Mouse (Mus musculus): ENCODE data around the gene D630023F18Rik. TPM values are rescaled to one million over a fixed set of nuclear protein-coding genes. Genes with fewer than 3 reads are reported as not detected.

D630023F18Rik gene
- 2.3 and 2.4 TPM in 2 replicates for polyA plus RNA-seq (2015; fragmentation: Nextera tagmentation; extraction: Ambion mirVana)

DNA sequence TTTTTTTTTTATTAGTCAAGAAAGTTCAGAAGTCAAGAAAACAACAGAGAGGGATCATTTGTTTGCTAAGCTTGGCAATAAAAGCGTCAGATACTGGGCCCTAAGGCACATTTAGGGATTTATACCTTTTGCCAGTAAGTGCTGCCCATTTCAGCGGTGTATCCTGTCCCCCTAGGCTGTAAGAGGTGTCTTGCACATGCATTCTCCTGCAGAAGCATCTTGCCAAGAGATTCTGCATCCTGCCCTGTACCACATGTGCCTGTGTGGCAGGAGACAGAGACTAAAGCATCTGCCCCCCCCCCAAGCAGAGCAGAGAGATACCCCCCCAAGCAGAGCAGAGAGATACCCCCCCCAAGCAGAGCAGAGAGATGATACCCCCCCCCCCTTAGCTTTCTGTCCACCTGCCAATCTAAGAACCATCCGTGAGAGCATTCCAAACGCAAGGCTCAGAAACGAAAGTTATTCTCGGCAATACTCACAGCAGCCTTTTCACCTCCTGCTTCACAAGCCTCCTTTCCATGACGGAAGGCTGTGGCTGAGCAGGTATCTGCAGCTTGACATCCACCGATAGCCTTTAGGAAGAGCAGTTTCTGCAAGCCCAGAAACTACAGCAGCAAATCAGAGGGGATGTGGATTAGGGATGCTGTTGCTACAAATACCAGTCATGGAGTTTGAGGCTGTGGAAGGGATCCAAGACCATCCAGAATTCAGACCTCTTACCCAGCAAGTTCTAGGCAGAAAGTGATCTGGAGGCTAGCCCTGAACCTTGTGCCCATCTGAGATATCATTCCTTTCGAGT, at the start of gene D630023F18Rik:
D630023F18Rik (minus strand) TSS at position 641 of the 799 bp plus-strand sequence.
- Histone ChIP-seq H3K9me3 (replicated peaks) (no peaks in the 10 kb centered on the region), H3K4me3 (replicated peaks) (peak within 1 kb of the TSS; percentile 37), H3K27me3 (replicated peaks) (no peaks in the 10 kb centered on the region), H3K27ac (replicated peaks) (no peak within 1 kb of the TSS), H3K36me3 (no peaks in the 10 kb centered on the region), H3K4me1 (0 out of 2 replicates have a peak, but pooled peaks cover 2% of the 10 kb centered on the region), H3K9ac (replicated peaks) (0 out of 2 replicates have a peak within 1 kb of the TSS, but pooled peaks have one; percentile 28), H3K4me2 (peak within 1 kb of the TSS; percentile 51)
- 23% methylated on average over 9 of the region's 9 CpGs for WGBS
- ATAC-seq (ENCODE audit: low FRiP score): no peak; the same call in 1 of the 2 replicates

DNA sequence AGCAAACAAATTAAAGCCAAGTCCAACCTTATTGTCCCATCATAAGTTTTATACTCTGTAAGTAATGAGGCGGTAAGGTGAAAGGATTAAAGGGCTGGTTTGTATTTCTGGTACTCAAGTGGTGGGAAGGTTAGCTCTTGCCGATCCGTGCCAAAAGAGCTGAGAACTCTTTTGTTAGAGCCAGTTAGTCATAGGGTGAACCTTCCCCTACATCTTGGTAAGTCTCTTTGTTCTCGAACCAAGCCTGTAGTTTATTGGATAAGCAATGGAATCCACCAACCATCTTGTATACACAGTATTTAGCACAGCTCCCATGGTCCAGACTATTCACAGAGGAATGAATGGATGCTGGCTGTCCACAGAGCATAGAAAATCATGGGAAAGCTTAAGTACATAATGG, 48.6 kb upstream of the D630023F18Rik start:
- H3K27me3 ChIP-seq (replicated peaks): no peaks in the 10 kb centered on the region
- H3K4me3 ChIP-seq (replicated peaks): no peak overlapping the region
- no peak overlapping the region for H3K27ac ChIP-seq (replicated peaks)
- 70% methylated on average over 4 of the region's 4 CpGs for WGBS
- no peak for ATAC-seq (ENCODE audit: low FRiP score)
- peaks cover 62% of the 10 kb centered on the region for H3K36me3 ChIP-seq
- no peaks in the 10 kb centered on the region for H3K9me3 ChIP-seq (replicated peaks)
- no peak overlapping the region for H3K9ac ChIP-seq (replicated peaks)
- peaks cover 19% of the 10 kb centered on the region for H3K4me1 ChIP-seq
- H3K4me2 ChIP-seq: no peak overlapping the region

DNA sequence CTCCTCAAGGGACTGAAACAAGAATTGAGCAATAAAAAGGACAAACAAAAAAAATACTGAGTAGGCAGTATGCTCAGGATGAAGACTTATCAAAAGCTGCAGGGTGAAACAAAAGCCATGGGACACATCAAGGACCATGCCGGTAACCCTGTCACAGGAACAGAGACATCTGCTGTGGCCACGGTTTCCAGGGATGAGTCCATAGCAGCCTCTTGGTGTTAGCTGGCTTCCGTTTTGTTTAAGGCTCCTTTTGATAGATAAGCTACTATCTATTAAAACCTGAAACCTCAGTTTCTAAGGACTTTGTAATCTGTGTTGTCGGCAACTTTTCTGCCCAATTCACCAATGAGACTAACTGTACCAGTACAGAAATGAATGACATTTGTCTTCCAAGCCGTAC, 46.9 kb upstream of the D630023F18Rik start:
- H3K4me1 ChIP-seq: peaks cover 8% of the 10 kb centered on the region; the same call in 1 of the 2 replicates
- no peaks in the 10 kb centered on the region for H3K9me3 ChIP-seq (replicated peaks)
- no peak overlapping the region for H3K4me2 ChIP-seq
- H3K36me3 ChIP-seq: peaks cover 78% of the 10 kb centered on the region
- H3K27ac ChIP-seq (replicated peaks): no peak overlapping the region
- ATAC-seq (ENCODE audit: low FRiP score): no peak
- no peaks in the 10 kb centered on the region for H3K27me3 ChIP-seq (replicated peaks)
- H3K4me3 ChIP-seq (replicated peaks): no peak overlapping the region
- H3K9ac ChIP-seq (replicated peaks): no peak overlapping the region
- 88% methylated on average over 5 of the region's 5 CpGs for WGBS

DNA sequence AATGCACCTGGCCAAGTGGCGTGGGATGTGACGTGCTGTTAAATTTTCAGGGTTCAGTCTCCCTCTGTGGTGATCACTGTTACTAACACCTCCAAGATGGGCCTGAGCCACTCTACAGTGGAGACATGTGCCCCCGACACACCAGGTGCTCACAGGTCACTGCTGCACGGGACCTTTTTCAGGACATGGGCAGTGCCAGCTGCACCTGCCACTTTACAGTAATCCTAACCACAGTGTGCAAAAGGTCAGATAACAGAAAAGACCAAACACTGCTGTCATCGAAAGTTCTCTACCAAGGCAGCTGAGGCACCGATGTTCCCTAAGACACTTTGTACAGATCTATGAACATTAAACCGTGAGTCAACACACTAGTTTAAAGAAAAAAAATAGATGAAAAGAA, 46.5 kb upstream of the D630023F18Rik start:
- H3K9me3 ChIP-seq (replicated peaks): no peaks in the 10 kb centered on the region

DNA sequence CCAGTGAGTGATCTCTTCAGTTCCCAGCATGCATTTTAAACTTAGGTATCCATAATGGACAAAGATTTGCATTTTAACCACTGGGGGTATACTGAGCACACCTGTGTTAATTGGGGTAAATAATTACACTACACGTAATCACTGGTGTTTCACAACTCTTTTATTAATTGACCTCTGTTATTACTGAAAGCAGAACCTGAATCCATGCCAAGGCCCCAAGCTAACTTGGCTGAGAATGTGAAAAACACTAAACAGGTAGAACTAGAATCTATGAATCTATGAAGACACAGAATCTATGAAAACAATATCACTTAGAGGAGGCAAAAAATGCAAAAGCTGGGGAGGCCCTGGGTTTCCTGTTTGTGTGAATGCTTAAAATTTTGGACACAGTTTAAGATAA, 44.5 kb upstream of the D630023F18Rik start:
- H3K9me3 ChIP-seq (replicated peaks): no peaks in the 10 kb centered on the region
- H3K27ac ChIP-seq (replicated peaks): no peak overlapping the region
- peaks cover 88% of the 10 kb centered on the region for H3K36me3 ChIP-seq
- H3K4me1 ChIP-seq: peaks cover 1% of the 10 kb centered on the region; the same call in 1 of the 2 replicates
- no peaks in the 10 kb centered on the region for H3K27me3 ChIP-seq (replicated peaks)
- no peak for ATAC-seq (ENCODE audit: low FRiP score)
- no peak overlapping the region for H3K4me3 ChIP-seq (replicated peaks)
- WGBS: 77% methylated on average over 1 of the region's 1 CpGs
- no peak overlapping the region for H3K9ac ChIP-seq (replicated peaks)
- H3K4me2 ChIP-seq: no peak overlapping the region

More for the DNA sequence above, 46.5 kb upstream of the D630023F18Rik start:
- Histone ChIP-seq H3K4me2 (no peak overlapping the region), H3K27me3 (replicated peaks) (no peaks in the 10 kb centered on the region), H3K4me3 (replicated peaks) (no peak overlapping the region), H3K36me3 (peaks cover 82% of the 10 kb centered on the region), H3K9ac (replicated peaks) (no peak overlapping the region), H3K4me1 (peaks cover 8% of the 10 kb centered on the region; the same call in 1 of the 2 replicates), H3K27ac (replicated peaks) (no peak overlapping the region)
- ATAC-seq (ENCODE audit: low FRiP score): no peak
- WGBS: 96% methylated on average over 7 of the region's 7 CpGs

DNA sequence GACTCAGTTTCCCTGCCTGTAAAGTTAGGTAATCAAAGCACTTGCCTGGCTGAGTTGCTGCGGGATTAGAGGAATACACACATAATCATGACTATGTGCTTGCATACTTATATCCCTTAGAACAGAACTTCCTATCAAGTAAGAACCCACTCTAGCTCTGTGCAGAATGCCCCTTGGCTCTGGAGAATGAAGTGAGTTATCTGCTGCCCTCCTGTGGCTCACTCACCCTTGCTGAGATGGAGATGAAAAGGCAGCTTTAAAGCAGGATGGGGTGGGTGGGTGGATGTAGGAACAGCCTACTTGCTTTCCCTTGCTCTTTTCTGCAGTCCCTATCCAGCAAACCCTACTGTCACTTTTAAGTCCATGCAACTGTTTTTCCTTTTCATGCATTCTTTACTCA, 39.2 kb upstream of the D630023F18Rik start:
- 100% methylated on average over 1 of the region's 1 CpGs for WGBS
- Histone ChIP-seq H3K9me3 (replicated peaks) (no peaks in the 10 kb centered on the region), H3K4me3 (replicated peaks) (no peak overlapping the region), H3K27me3 (replicated peaks) (no peaks in the 10 kb centered on the region), H3K4me2 (no peak overlapping the region), H3K9ac (replicated peaks) (no peak overlapping the region), H3K36me3 (peaks cover 85% of the 10 kb centered on the region), H3K4me1 (no peaks in the 10 kb centered on the region), H3K27ac (replicated peaks) (no peak overlapping the region)
- no peak for ATAC-seq (ENCODE audit: low FRiP score)

DNA sequence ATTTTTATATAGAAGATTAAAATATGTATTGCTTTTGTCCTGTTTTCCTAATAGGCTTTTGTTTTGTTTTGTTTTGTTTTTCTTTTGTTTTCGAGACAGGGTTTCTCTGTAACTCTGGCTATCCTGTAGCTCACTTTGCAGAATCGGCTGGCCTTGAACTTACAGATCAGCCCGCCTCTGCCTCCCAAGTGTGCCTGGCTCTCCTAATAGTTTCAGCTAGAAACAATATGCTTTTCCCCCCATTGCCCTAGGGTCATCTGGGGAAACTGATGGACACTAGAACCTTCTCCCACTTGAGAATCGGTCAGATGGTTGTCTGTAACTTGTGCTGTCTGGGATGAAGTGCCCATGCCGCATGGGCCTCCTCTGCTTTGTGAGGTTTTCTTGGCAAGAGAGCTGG, 33.1 kb upstream of the D630023F18Rik start:
- Histone ChIP-seq H3K27ac (replicated peaks) (no peak overlapping the region), H3K27me3 (replicated peaks) (no peaks in the 10 kb centered on the region), H3K4me2 (no peak overlapping the region), H3K9me3 (replicated peaks) (no peaks in the 10 kb centered on the region), H3K4me3 (replicated peaks) (no peak overlapping the region), H3K4me1 (no peaks in the 10 kb centered on the region), H3K9ac (replicated peaks) (no peak overlapping the region), H3K36me3 (peaks cover 34% of the 10 kb centered on the region)
- WGBS: 99% methylated on average over 5 of the region's 5 CpGs
- ATAC-seq (ENCODE audit: low FRiP score): no peak

DNA sequence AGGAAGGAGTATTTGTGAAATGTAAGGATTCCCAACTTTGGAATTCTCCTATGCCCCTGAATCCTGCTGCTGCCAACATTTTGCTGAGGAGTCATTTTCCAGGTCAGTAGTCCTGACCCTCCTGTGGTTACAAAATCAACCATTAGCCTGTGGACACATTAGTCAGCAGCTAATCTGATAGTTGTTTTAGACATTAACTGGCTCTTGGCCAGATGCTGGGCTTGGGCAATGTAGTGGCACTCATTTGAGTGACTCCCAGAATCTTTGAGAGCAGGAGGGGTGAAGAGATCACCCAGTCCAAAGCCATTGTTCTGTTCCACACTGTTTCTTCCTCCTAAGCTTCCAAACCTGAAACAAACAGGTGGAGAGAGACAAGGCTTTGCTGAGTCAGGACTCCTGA, 31.8 kb upstream of the D630023F18Rik start:
- no peak for ATAC-seq (ENCODE audit: low FRiP score)
- Histone ChIP-seq H3K36me3 (peaks cover 22% of the 10 kb centered on the region), H3K9me3 (replicated peaks) (no peaks in the 10 kb centered on the region), H3K4me2 (no peak overlapping the region), H3K4me3 (replicated peaks) (no peak overlapping the region), H3K4me1 (no peaks in the 10 kb centered on the region), H3K27ac (replicated peaks) (no peak overlapping the region), H3K27me3 (replicated peaks) (no peaks in the 10 kb centered on the region), H3K9ac (replicated peaks) (no peak overlapping the region)

DNA sequence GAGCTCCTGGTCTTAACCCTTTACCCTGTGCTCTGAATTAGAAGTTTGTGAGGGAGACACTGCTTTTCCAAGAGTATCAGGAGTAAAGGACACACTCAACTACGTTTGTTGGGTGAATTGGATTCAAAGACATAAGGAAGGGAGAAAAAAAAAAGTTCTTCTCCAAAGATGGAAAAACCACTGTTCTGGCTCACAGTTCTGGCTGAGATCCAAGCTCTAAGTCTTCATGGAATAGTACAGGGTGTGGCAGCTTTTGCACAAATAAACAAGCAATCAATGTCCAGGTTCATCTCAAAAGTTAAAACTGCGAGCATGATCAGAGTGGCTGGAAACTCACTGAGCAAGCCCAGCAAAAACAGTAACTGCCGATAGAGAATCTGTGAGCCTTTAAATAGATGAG, 25.0 kb upstream of the D630023F18Rik start:
- Histone ChIP-seq H3K9me3 (replicated peaks) (no peaks in the 10 kb centered on the region), H3K4me3 (replicated peaks) (no peak overlapping the region), H3K9ac (replicated peaks) (no peak overlapping the region), H3K4me1 (no peaks in the 10 kb centered on the region), H3K36me3 (no peaks in the 10 kb centered on the region), H3K27me3 (replicated peaks) (no peaks in the 10 kb centered on the region), H3K4me2 (no peak overlapping the region), H3K27ac (replicated peaks) (no peak overlapping the region)
- ATAC-seq (ENCODE audit: low FRiP score): no peak
- WGBS: 85% methylated on average over 3 of the region's 3 CpGs

DNA sequence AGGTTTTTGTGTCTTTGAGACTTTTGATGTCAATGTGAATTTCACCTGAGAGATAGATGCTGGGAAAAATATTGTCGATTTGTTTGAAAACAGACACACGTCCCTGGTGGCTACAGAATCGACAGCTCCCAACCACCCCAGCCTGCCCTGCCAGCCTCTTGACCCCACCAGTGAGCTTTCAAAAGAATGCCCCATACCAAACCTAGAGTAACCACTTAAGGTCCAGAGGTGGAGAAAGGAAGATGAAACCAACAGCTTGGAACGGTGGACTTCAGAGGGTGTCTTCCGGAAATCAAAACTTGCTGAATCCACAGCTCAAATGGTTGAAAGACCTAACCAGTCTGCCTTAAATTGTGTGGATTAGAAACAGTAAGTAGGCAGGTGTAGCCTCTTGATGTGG, 24.3 kb upstream of the D630023F18Rik start:
- Histone ChIP-seq H3K4me3 (replicated peaks) (no peak overlapping the region), H3K36me3 (no peaks in the 10 kb centered on the region), H3K9ac (replicated peaks) (no peak overlapping the region), H3K27ac (replicated peaks) (no peak overlapping the region), H3K27me3 (replicated peaks) (no peaks in the 10 kb centered on the region), H3K9me3 (replicated peaks) (no peaks in the 10 kb centered on the region), H3K4me2 (no peak overlapping the region), H3K4me1 (no peaks in the 10 kb centered on the region)
- 93% methylated on average over 5 of the region's 5 CpGs for WGBS
- no peak for ATAC-seq (ENCODE audit: low FRiP score)

DNA sequence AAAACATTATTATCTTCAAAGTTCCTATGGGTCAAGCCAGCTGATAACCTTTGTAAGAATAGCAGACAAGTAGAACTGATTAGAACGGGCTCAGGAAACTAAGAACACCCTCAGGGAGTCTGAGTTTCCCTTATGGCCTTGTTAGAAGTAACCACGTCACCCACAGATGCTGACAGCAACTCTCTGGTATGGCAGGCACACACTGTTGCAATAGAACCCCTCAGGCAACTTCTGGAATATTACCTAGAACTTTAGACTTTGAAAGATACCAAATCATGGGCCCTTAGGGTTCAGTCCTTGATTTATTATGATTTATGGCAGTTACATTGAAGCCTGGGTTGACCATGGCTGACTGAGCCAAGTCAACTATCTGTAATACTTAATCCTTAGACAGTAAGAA, 23.6 kb upstream of the D630023F18Rik start:
- no peaks in the 10 kb centered on the region for H3K27me3 ChIP-seq (replicated peaks)
- H3K27ac ChIP-seq (replicated peaks): no peak overlapping the region
- no peaks in the 10 kb centered on the region for H3K36me3 ChIP-seq
- H3K4me1 ChIP-seq: no peaks in the 10 kb centered on the region
- no peak overlapping the region for H3K4me2 ChIP-seq
- WGBS: 71% methylated on average over 2 of the region's 2 CpGs
- ATAC-seq (ENCODE audit: low FRiP score): no peak
- no peak overlapping the region for H3K4me3 ChIP-seq (replicated peaks)
- H3K9ac ChIP-seq (replicated peaks): no peak overlapping the region
- no peaks in the 10 kb centered on the region for H3K9me3 ChIP-seq (replicated peaks)

DNA sequence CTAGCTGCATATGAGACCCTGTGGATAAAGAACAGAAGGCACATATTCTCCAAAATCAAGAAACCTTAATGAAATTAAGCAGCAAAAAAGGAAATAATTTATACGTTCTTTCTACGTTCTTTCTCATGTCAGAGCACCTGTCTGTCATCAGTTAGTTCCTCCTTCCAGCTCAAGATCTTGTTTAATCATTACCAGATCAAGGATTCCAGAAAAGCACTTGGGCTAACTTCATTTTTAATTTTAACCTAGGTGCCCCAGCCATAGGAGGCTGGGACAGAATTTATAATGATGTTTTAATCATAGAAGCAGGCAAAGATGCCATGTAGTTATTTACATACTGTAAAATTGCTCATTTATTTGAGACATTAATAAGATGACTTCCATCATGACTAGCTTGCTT, 21.8 kb upstream of the D630023F18Rik start:
- Histone ChIP-seq H3K4me1 (no peaks in the 10 kb centered on the region), H3K27me3 (replicated peaks) (no peaks in the 10 kb centered on the region), H3K36me3 (no peaks in the 10 kb centered on the region), H3K4me2 (no peak overlapping the region), H3K9ac (replicated peaks) (no peak overlapping the region), H3K27ac (replicated peaks) (no peak overlapping the region), H3K4me3 (replicated peaks) (no peak overlapping the region), H3K9me3 (replicated peaks) (no peaks in the 10 kb centered on the region)
- 91% methylated on average over 2 of the region's 2 CpGs for WGBS
- no peak for ATAC-seq (ENCODE audit: low FRiP score)

All from neural tube, embryonic 15.5 days (tissue).